Mouse (Mus musculus): ENCODE measurements around the gene Gm16867. TPM values are rescaled to one million over a fixed set of nuclear protein-coding genes. Genes with fewer than 3 reads are reported as not detected.
A peak's percentile ranks its signal among the peaks of the same experiment; 100 is the strongest.
"Not testable (repeated sequence)": the region's sequence is repeated elsewhere in the genome, so short reads cannot be mapped to it uniquely, and the experiment has no call there.

The Gm16867 gene
- polyA plus RNA-seq (2012; rRNA removed) = 0.04 TPM in 1 of 2 replicates, not detected in the other
- polyA plus RNA-seq (2014; fragmentation: Nextera tagmentation; extraction: Ambion mirVana) = not detected in 2 replicates

DNA sequence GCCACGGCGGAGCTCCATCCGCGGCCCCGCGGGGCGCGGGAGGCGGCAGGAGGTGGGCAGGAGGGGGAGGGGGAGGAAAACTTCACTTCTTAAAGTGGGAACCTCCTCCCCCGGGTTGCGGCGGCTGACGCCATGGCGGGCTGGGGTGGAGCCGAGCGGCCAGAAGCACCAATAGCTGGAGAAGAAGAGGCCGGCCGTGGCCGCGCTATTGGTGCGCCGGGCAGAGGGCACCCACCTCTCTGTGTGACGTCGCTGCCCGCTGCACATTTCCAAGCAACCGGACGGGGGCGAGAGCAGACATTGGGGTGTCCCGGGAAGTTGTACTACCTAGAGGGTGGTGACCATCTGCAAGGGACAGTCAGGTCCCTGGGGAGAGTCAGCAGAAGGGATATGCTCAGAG is at the start of gene Gm16867:
Gm16867 (minus strand) TSS at position 189 of the 400 bp plus-strand sequence.
- not testable (repeated sequence) for H3K4me2 ChIP-seq (replicated peaks; ENCODE audit: low read depth, low read length, severe bottlenecking); H3K9me3 ChIP-seq (ENCODE audit: control insufficient read depth, low read length); H3K27me3 ChIP-seq (ENCODE audit: control insufficient read depth, insufficient read depth, low read length); H3K4me3 ChIP-seq (replicated peaks; ENCODE audit: low read length); DNase-seq (ENCODE audit: low spot score); H3K36me3 ChIP-seq (ENCODE audit: control insufficient read depth, insufficient read depth, low read length); H3K4me1 ChIP-seq (ENCODE audit: control insufficient read depth, insufficient read depth, low read length); H3K9ac ChIP-seq (ENCODE audit: low read depth, low read length, severe bottlenecking); H3K27ac ChIP-seq (replicated peaks; ENCODE audit: low read depth, low read length)
- no CpG with 5 or more reads among the region's 29 CpGs for WGBS
- peak; percentile 98 for ATAC-seq (ENCODE audit: low FRiP score, low read depth)

DNA sequence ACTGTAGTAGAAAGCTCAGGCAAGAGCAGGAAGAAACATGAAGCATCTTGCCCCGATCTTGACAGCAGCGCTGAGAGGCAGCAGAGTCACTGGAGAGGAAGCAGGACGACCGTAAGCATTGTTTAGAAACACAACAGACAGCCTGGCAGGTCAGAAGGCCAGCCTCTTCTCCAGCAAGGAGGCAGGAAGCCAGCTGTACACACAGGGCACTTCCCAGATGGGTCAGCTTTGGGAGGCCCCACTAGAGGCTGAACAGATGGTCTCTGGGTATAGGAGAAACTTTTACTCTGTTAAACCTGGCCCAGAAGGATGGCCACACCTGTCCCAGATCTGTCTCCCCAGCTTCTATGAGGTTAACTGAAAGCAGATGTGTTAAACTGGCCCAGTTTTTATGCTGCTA is 44.1 kb upstream of the Gm16867 start:
- not testable (repeated sequence) for H3K4me1 ChIP-seq (ENCODE audit: control insufficient read depth, insufficient read depth, low read length); H3K27me3 ChIP-seq (ENCODE audit: control insufficient read depth, insufficient read depth, low read length)

GRCm38 (mm10) chr14:69545052-69545451 is 41.9 kb upstream of the Gm16867 start:
- not testable (repeated sequence) for ATAC-seq (ENCODE audit: low FRiP score, low read depth)

More for the DNA sequence above, 44.1 kb upstream of the Gm16867 start:
- not testable (repeated sequence) for H3K27ac ChIP-seq (replicated peaks; ENCODE audit: low read depth, low read length); H3K9ac ChIP-seq (ENCODE audit: low read depth, low read length, severe bottlenecking); H3K9me3 ChIP-seq (ENCODE audit: control insufficient read depth, low read length); H3K36me3 ChIP-seq (ENCODE audit: control insufficient read depth, insufficient read depth, low read length); H3K4me2 ChIP-seq (replicated peaks; ENCODE audit: low read depth, low read length, severe bottlenecking); DNase-seq (ENCODE audit: low spot score); H3K4me3 ChIP-seq (replicated peaks; ENCODE audit: low read length); ATAC-seq (ENCODE audit: low FRiP score, low read depth)
- no CpG with 5 or more reads among the region's 4 CpGs for WGBS

DNA sequence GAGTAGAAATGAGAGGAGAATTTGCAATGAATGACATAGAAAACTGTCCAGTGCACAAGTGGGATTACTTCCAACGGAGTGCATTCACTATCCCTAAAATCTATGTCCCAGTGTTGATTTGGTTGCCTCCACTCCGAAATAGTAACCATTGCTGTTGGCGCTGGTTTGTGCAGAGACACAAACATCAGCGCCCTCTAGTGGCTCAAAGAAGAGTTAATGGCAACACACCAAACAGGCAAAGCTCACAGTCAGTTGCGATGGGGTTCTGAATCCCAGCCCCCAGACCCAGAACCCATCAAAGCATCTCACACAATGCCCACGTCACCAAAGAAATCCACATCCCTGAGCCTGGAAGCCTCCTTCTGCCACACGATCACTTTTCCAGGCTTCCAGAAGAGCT is 40.9 kb upstream of the Gm16867 start:
- not testable (repeated sequence) for H3K4me2 ChIP-seq (replicated peaks; ENCODE audit: low read depth, low read length, severe bottlenecking); H3K9ac ChIP-seq (ENCODE audit: low read depth, low read length, severe bottlenecking); H3K27me3 ChIP-seq (ENCODE audit: control insufficient read depth, insufficient read depth, low read length); H3K9me3 ChIP-seq (ENCODE audit: control insufficient read depth, low read length); H3K36me3 ChIP-seq (ENCODE audit: control insufficient read depth, insufficient read depth, low read length); DNase-seq (ENCODE audit: low spot score); ATAC-seq (ENCODE audit: low FRiP score, low read depth); H3K4me3 ChIP-seq (replicated peaks; ENCODE audit: low read length); H3K27ac ChIP-seq (replicated peaks; ENCODE audit: low read depth, low read length); H3K4me1 ChIP-seq (ENCODE audit: control insufficient read depth, insufficient read depth, low read length)
- no CpG with 5 or more reads among the region's 7 CpGs for WGBS

More at GRCm38 (mm10) chr14:69545052-69545451, 41.9 kb upstream of the Gm16867 start:
- H3K4me2 ChIP-seq (replicated peaks; ENCODE audit: low read depth, low read length, severe bottlenecking); H3K4me1 ChIP-seq (ENCODE audit: control insufficient read depth, insufficient read depth, low read length); H3K27me3 ChIP-seq (ENCODE audit: control insufficient read depth, insufficient read depth, low read length); H3K4me3 ChIP-seq (replicated peaks; ENCODE audit: low read length); H3K9me3 ChIP-seq (ENCODE audit: control insufficient read depth, low read length); H3K9ac ChIP-seq (ENCODE audit: low read depth, low read length, severe bottlenecking); H3K36me3 ChIP-seq (ENCODE audit: control insufficient read depth, insufficient read depth, low read length); H3K27ac ChIP-seq (replicated peaks; ENCODE audit: low read depth, low read length); DNase-seq (ENCODE audit: low spot score): not testable (repeated sequence)
- no CpG with 5 or more reads among the region's 2 CpGs for WGBS

- H3K4me3 ChIP-seq (replicated peaks; ENCODE audit: low read length); H3K4me1 ChIP-seq (ENCODE audit: control insufficient read depth, insufficient read depth, low read length); ATAC-seq (ENCODE audit: low FRiP score, low read depth); H3K27me3 ChIP-seq (ENCODE audit: control insufficient read depth, insufficient read depth, low read length); DNase-seq (ENCODE audit: low spot score); H3K4me2 ChIP-seq (replicated peaks; ENCODE audit: low read depth, low read length, severe bottlenecking); H3K9ac ChIP-seq (ENCODE audit: low read depth, low read length, severe bottlenecking); H3K36me3 ChIP-seq (ENCODE audit: control insufficient read depth, insufficient read depth, low read length); H3K9me3 ChIP-seq (ENCODE audit: control insufficient read depth, low read length); H3K27ac ChIP-seq (replicated peaks; ENCODE audit: low read depth, low read length): not testable (repeated sequence)
- no CpG with 5 or more reads among the region's 7 CpGs for WGBS
Observed at GRCm38 (mm10) chr14:69542695-69543094, 39.5 kb upstream of the Gm16867 start.

- ATAC-seq (ENCODE audit: low FRiP score, low read depth); H3K27me3 ChIP-seq (ENCODE audit: control insufficient read depth, insufficient read depth, low read length); H3K4me1 ChIP-seq (ENCODE audit: control insufficient read depth, insufficient read depth, low read length); H3K9me3 ChIP-seq (ENCODE audit: control insufficient read depth, low read length); H3K27ac ChIP-seq (replicated peaks; ENCODE audit: low read depth, low read length); H3K36me3 ChIP-seq (ENCODE audit: control insufficient read depth, insufficient read depth, low read length); H3K9ac ChIP-seq (ENCODE audit: low read depth, low read length, severe bottlenecking); DNase-seq (ENCODE audit: low spot score); H3K4me3 ChIP-seq (replicated peaks; ENCODE audit: low read length); H3K4me2 ChIP-seq (replicated peaks; ENCODE audit: low read depth, low read length, severe bottlenecking): not testable (repeated sequence)
- no CpG with 5 or more reads among the region's 5 CpGs for WGBS
Observed at GRCm38 (mm10) chr14:69540113-69540512, 37.0 kb upstream of the Gm16867 start.

DNA sequence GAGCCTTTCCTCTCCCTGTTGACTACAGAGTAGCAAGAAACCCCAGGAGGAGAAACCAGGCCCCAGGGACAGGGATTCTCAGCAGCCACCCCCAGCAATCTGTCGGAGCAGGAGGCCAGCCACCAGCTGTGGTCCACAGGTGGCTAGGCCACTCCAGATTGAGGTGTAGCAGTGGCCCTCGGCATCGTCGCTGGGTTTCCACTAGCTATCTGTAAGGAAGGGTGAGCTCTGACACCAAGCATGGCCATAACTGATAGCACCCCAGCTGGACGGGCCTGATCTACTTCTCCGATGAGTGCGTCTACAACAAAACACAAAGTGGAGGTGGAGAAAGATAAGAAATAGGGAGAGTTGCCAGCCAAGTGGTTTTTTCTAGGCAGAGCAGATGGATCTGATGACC is 33.4 kb upstream of the Gm16867 start:
- H3K9ac ChIP-seq (ENCODE audit: low read depth, low read length, severe bottlenecking); H3K4me2 ChIP-seq (replicated peaks; ENCODE audit: low read depth, low read length, severe bottlenecking); ATAC-seq (ENCODE audit: low FRiP score, low read depth); H3K27ac ChIP-seq (replicated peaks; ENCODE audit: low read depth, low read length); H3K36me3 ChIP-seq (ENCODE audit: control insufficient read depth, insufficient read depth, low read length); DNase-seq (ENCODE audit: low spot score); H3K27me3 ChIP-seq (ENCODE audit: control insufficient read depth, insufficient read depth, low read length); H3K4me3 ChIP-seq (replicated peaks; ENCODE audit: low read length); H3K9me3 ChIP-seq (ENCODE audit: control insufficient read depth, low read length); H3K4me1 ChIP-seq (ENCODE audit: control insufficient read depth, insufficient read depth, low read length): not testable (repeated sequence)
- no CpG with 5 or more reads among the region's 7 CpGs for WGBS

GRCm38 (mm10) chr14:69526202-69526601 is 23.0 kb upstream of the Gm16867 start:
- H3K4me2 ChIP-seq (replicated peaks; ENCODE audit: low read depth, low read length, severe bottlenecking); DNase-seq (ENCODE audit: low spot score); H3K27me3 ChIP-seq (ENCODE audit: control insufficient read depth, insufficient read depth, low read length); H3K9me3 ChIP-seq (ENCODE audit: control insufficient read depth, low read length); H3K4me1 ChIP-seq (ENCODE audit: control insufficient read depth, insufficient read depth, low read length); H3K27ac ChIP-seq (replicated peaks; ENCODE audit: low read depth, low read length); H3K4me3 ChIP-seq (replicated peaks; ENCODE audit: low read length); ATAC-seq (ENCODE audit: low FRiP score, low read depth); H3K9ac ChIP-seq (ENCODE audit: low read depth, low read length, severe bottlenecking); H3K36me3 ChIP-seq (ENCODE audit: control insufficient read depth, insufficient read depth, low read length): not testable (repeated sequence)
- WGBS = no CpG with 5 or more reads among the region's 1 CpGs
